Mouse (Mus musculus) hindbrain, postnatal 0 days (tissue): Measurements from ENCODE around the gene Selenok. TPM values are rescaled to one million over a fixed set of nuclear protein-coding genes. Genes with fewer than 3 reads are reported as not detected.

Experiments
- ATAC-seq: fragments of 200-750 bp; cut with Nextera tagmentation; 2 replicates; pipeline ENCODE4 v1.8.0; 2017; ENCODE audit warnings: mild to moderate bottlenecking, moderate TSS enrichment, moderate library complexity
- DNase-seq: peaks from one replicate; pipeline ENCODE4 v3.0.0-alpha.2; 2015; ENCODE audit warnings: low spot score
- H3K27ac ChIP-seq: fragments of 300-500 bp; sonication (generic); 2 replicates; pipeline ENCODE4 v1.5.1; 2014; ENCODE audit warnings: mild to moderate bottlenecking
- H3K27me3 ChIP-seq: fragments of 300-500 bp; sonication (generic); 2 replicates; pipeline ENCODE4 v1.6.1; 2014; ENCODE audit warnings: low read length, mixed read lengths; ENCODE audit not compliant: insufficient read depth
- H3K36me3 ChIP-seq: fragments of 300-500 bp; sonication (generic); 2 replicates; pipeline ENCODE4 v1.6.1; 2014; ENCODE audit warnings: low read length, mixed read lengths; ENCODE audit not compliant: insufficient read depth
- H3K4me1 ChIP-seq: fragments of 300-500 bp; sonication (generic); 2 replicates; pipeline ENCODE4 v1.6.1; 2014; ENCODE audit warnings: antibody characterized with exemption, low read length, mixed read lengths; ENCODE audit not compliant: insufficient read depth
- H3K4me2 ChIP-seq: fragments of 300-500 bp; sonication (generic); 2 replicates; pipeline ENCODE4 v1.6.1; 2014; ENCODE audit warnings: low read depth, mild to moderate bottlenecking, low read length, moderate library complexity, mixed read lengths
- H3K4me3 ChIP-seq: fragments of 300-500 bp; sonication (generic); 2 replicates; pipeline ENCODE4 v1.5.1; 2014; ENCODE audit warnings: low read length
- H3K9ac ChIP-seq: fragments of 300-500 bp; sonication (generic); replicated peaks from 2 replicates; pipeline ENCODE4 v1.6.1; 2014; ENCODE audit warnings: mild to moderate bottlenecking, low read length, moderate library complexity, mixed read lengths
- H3K9me3 ChIP-seq: fragments of 300-500 bp; sonication (generic); 2 replicates; pipeline ENCODE4 v1.6.1; 2016; ENCODE audit warnings: low read length, mixed read lengths
- CTCF ChIP-seq: IDR thresholded peaks from 2 replicates; pipeline ENCODE4 v1.5.1; 2016; ENCODE audit warnings: antibody characterized with exemption, control low read depth, low read depth
- WGBS: fragments of 180-500 bp; shearing (Covaris S2); extraction: QIAGEN DNeasy Blood & Tissue Kit; methylation state at CpG from one replicate; pipeline ENCODE4 v1.1.7; 2014; 5-methylcytosine and 5-hydroxymethylcytosine counted together
- polyA plus RNA-seq: library from polyadenylated mRNA; unstranded; fragments of >200 nt; fragmentation: Nextera tagmentation; extraction: Ambion mirVana; gene quantifications from 2 replicates; pipeline ENCODE4 v1.2.1, GENCODE M21; 2015
- total RNA-seq: library from RNA; depleted of rRNA; stranded (reverse); fragments of >200 nt; gene quantifications from 2 replicates; pipeline ENCODE4 v1.2.3, GENCODE M21; 2014

The Selenok gene
- total and polyA plus RNA-seq, 2 experiments from 2014 or later: 73.1 to 429 TPM

DNA sequence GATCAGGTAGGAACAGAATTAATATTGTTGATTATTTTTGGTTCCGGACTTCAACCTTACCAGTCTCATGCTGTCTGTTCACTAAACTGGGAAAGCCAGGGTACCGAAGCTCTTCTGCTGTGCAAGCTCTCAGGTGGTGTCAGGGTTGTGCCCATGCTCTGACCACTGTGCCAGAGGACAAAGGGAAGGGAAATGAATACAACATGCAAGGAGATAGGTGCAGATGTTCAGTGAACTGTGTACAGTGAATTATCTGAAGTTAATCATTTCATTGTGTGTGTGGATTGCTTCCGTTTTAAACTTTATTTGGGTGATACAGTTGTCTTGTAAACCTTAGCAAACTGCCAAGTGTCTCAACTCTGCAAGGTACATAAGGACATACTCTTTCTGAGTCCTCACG lies 20.2 kb downstream of the Selenok start:
- ATAC-seq: no peak
- H3K27ac ChIP-seq: no peak overlapping the region

DNA sequence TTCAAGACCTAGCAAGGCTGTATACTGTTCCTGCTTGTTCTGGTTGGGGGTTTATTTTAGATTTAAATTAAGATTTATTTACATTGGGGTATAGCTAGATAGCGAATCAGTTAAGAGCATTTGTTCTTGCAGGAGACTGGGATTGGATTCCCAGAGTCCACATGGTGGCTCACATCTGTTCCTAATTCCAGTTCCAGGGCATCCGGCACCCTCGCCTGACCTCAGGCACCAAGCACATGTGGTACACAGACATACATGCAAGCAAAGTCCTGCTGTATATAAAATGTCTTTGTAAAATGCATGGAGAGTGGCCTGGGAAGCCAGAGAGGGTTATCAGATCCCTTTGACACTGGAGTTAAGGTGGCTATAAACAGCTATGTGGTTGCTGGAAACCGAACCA lies 26.9 kb downstream of the Selenok start:
- Histone ChIP-seq H3K4me1 (no peaks in the 10 kb centered on the region), H3K36me3 (peaks cover 59% of the 10 kb centered on the region), H3K9ac (no peak overlapping the region), H3K27ac (no peak overlapping the region), H3K27me3 (no peaks in the 10 kb centered on the region), H3K4me3 (no peak overlapping the region), H3K4me2 (no peak overlapping the region), H3K9me3 (no peaks in the 10 kb centered on the region)
- no peak for DNase-seq
- 88% methylated on average over 4 of the region's 4 CpGs for WGBS
- TF ChIP-seq CTCF: no peak
- no peak for ATAC-seq

More for the DNA sequence above, 20.2 kb downstream of the Selenok start:
- Histone ChIP-seq H3K4me2 (no peak overlapping the region), H3K4me3 (no peak overlapping the region), H3K27me3 (no peaks in the 10 kb centered on the region), H3K9ac (no peak overlapping the region), H3K36me3 (peaks cover 93% of the 10 kb centered on the region), H3K4me1 (no peaks in the 10 kb centered on the region), H3K9me3 (no peaks in the 10 kb centered on the region)
- TF ChIP-seq CTCF: no peak
- DNase-seq: no peak
- WGBS: 97% methylated on average over 4 of the region's 4 CpGs

DNA sequence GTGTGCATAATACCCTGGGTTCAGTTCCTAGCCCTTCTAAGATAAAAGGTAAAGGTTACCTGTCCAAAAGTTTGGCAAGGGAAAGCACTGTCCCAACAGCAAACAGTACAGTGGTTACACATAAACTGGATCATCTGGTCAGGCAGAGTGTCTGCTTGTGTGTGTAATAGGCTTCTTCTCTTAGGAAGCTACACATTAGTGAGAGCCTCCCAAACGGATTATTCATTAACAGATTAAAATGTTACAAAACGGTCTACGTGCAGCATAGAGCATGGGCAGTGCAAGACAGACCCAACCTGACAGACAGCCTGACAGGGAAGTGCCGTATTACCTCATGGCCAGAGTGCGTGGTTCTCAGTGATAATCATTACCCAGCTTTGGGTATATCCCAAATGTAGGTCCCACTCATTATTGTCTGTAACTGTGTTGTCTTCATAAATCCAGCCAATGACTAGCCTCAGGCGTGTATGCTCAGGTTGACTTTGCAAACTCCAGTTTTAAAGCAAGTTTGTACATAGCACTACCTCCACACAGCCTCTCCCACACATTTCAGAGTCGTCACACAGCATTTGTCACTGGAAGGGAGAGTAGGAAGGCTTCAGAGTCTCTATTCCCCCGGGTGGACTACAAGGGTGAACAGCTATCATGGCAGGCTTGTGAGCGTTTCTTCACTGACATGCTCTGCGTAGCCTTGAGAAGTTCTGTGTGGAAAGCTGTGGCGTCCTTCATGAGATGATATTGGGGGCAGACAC lies 28.1 kb downstream of the Selenok start:
- H3K27me3 ChIP-seq: no peaks in the 10 kb centered on the region
- TF ChIP-seq CTCF: no peak
- H3K27ac ChIP-seq: no peak overlapping the region
- H3K4me3 ChIP-seq: no peak overlapping the region
- H3K4me1 ChIP-seq: no peaks in the 10 kb centered on the region
- 94% methylated on average over 11 of the region's 11 CpGs for WGBS
- no peak overlapping the region for H3K9ac ChIP-seq
- H3K36me3 ChIP-seq: peaks cover 48% of the 10 kb centered on the region
- ATAC-seq (no peak), DNase-seq (no peak)
- H3K4me2 ChIP-seq: no peak overlapping the region
- H3K9me3 ChIP-seq: no peaks in the 10 kb centered on the region

DNA sequence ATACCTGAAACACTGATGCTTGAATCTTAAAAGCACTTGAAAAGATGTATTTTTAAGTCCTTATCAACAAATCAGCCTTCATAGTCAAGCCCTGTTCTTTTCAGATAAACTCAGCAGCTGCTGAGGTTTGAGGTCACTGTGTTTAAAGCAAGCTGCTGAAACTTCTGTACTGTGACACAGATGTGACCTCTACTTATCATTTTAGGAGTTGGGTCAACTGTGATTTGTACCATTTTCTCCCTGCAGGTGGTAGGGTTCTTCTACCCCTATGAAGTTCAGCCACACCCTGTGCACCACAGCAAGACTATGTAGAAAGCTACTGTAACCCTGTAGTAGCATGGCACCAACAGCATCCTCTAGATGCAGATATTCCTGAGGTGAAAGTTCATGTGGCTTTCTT lies 29.2 kb downstream of the Selenok start:
- DNase-seq (no peak), ATAC-seq (no peak)
- Histone ChIP-seq H3K27me3 (no peaks in the 10 kb centered on the region), H3K9ac (no peak overlapping the region), H3K27ac (no peak overlapping the region), H3K36me3 (peaks cover 39% of the 10 kb centered on the region), H3K4me3 (no peak overlapping the region), H3K9me3 (no peaks in the 10 kb centered on the region), H3K4me2 (no peak overlapping the region), H3K4me1 (no peaks in the 10 kb centered on the region)
- TF ChIP-seq CTCF: no peak

DNA sequence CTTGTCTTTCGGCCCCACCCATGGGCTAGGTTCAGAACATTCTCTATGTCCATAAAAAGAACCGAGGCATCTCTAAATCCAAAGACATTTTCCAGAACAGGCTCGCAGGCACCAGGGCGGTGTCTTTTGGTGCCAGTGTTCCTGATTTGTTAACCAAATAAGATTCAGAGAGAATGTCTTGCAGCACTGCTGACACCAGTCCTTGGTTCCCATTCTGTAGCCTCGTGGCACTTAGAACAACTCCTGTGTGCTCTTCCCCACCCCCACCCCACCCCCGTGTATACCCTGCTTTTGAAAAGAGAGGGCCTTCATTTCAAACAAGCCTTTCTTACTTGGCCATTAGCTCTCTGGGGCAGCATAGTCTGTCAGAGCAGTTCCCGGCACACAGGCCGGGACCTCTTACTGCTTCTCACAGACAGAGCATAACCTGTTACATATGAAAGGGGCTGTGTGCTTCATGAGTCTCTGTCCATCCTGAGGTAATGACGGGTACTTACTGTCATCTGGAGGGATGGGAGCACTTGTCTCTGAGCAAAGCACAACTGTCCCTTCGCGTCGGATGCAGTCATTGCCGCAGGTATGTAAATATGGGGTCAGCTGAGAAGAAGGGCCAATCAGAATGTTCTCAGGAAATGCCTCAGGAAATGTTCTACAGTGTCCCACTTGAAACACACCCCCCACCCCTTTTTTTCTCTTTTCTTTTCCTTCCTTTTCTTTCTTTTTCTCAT lies 30.8 kb downstream of the Selenok start:
- Histone ChIP-seq H3K36me3 (peaks cover 26% of the 10 kb centered on the region), H3K27me3 (no peaks in the 10 kb centered on the region), H3K4me3 (no peak overlapping the region), H3K4me1 (no peaks in the 10 kb centered on the region), H3K27ac (no peak overlapping the region), H3K4me2 (no peak overlapping the region), H3K9ac (no peak overlapping the region), H3K9me3 (no peaks in the 10 kb centered on the region)
- ATAC-seq: no peak; the same call in 1 of the 2 replicates
- no peak for TF ChIP-seq CTCF
- 73% methylated on average over 13 of the region's 13 CpGs for WGBS
- DNase-seq: no peak

DNA sequence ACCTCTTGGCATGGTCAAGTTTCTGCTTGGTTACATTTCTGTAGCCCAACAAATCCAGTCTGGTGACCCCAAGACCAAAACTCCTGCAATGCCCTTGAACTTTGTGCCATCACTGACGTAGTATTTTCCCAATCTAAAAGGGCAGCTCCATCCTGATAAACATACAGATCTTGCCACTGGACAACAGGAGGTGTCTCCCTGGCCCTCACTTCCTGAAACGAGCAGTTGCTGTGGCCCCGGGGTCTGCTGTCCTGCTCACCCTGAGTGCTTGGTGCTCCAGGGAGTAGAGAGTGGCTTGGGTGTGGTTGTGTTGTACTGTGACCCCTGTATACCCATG lies 31.3 kb downstream of the Selenok start:
- no peak overlapping the region for H3K4me2 ChIP-seq
- H3K36me3 ChIP-seq: peaks cover 21% of the 10 kb centered on the region
- no peak for DNase-seq
- no peak overlapping the region for H3K9ac ChIP-seq
- no peak for ATAC-seq
- no peaks in the 10 kb centered on the region for H3K4me1 ChIP-seq
- WGBS: 81% methylated on average over 3 of the region's 3 CpGs
- no peak for TF ChIP-seq CTCF
- H3K9me3 ChIP-seq: no peaks in the 10 kb centered on the region
- H3K27me3 ChIP-seq: no peaks in the 10 kb centered on the region
- no peak overlapping the region for H3K27ac ChIP-seq
- no peak overlapping the region for H3K4me3 ChIP-seq
